Mouse (Mus musculus) retina, postnatal 1 day (tissue): ENCODE measurements at regions not wholly inside any gene's neighbourhood (a gene's known extent, or its start where the extent isn't known, plus 50 kb on each side); places are given as distances from the start of the nearest gene placed in this dataset.

ENCODE experiments used
- DNase-seq: peaks from one replicate; pipeline ENCODE4 v3.0.0-alpha.2; 2012

GRCm38 (mm10) chr3:130977921-130978700 lies 132.2 kb upstream of the Lef1 start:
- no peak for DNase-seq

GRCm38 (mm10) chr3:130976206-130976605 lies 134.1 kb upstream of the Lef1 start:
- DNase-seq: no peak

- peak; percentile 83 for DNase-seq
These were observed 135.0 kb upstream of the Lef1 start for GRCm38 (mm10) chr3:130975291-130975690.

GRCm38 (mm10) chr3:130972126-130972525 lies 138.1 kb upstream of the Lef1 start:
- peak; percentile 90 for DNase-seq

GRCm38 (mm10) chr3:130965275-130965674 lies 145.0 kb upstream of the Lef1 start:
- no peak for DNase-seq

- DNase-seq: no peak
These were observed 146.2 kb upstream of the Lef1 start for GRCm38 (mm10) chr3:130964088-130964487.

- DNase-seq: peak; percentile 80
These were observed 146.6 kb upstream of the Lef1 start for GRCm38 (mm10) chr3:130963625-130964024.

- DNase-seq: peak; percentile 91
These were observed 147.4 kb upstream of the Lef1 start for GRCm38 (mm10) chr3:130962701-130963472.

GRCm38 (mm10) chr3:130962151-130962633 lies 148.1 kb upstream of the Lef1 start:
- DNase-seq: peak; percentile 78

- no peak for DNase-seq
These were observed 148.6 kb upstream of the Lef1 start for GRCm38 (mm10) chr3:130961704-130962103.

GRCm38 (mm10) chr3:130955958-130956357 lies 154.3 kb upstream of the Lef1 start:
- no peak for DNase-seq

GRCm38 (mm10) chr3:130951381-130951780 lies 158.9 kb upstream of the Lef1 start:
- no peak for DNase-seq

- no peak for DNase-seq
These were observed 159.4 kb upstream of the Lef1 start for GRCm38 (mm10) chr3:130950872-130951271.

GRCm38 (mm10) chr3:130947880-130948279 lies 162.4 kb upstream of the Lef1 start:
- DNase-seq: no peak

GRCm38 (mm10) chr3:130947277-130947606 lies 163.0 kb upstream of the Lef1 start:
- no peak for DNase-seq

GRCm38 (mm10) chr3:130946576-130947276 lies 163.5 kb upstream of the Lef1 start:
- peak; percentile 42 for DNase-seq

- DNase-seq: peak; percentile 86
These were observed 164.3 kb upstream of the Lef1 start for GRCm38 (mm10) chr3:130945861-130946449.

- DNase-seq: peak; percentile 60
These were observed 164.9 kb upstream of the Lef1 start for GRCm38 (mm10) chr3:130945396-130945795.

- DNase-seq: no peak
These were observed 166.0 kb upstream of the Lef1 start for GRCm38 (mm10) chr3:130944241-130944640.

- no peak for DNase-seq
These were observed 167.2 kb upstream of the Lef1 start for GRCm38 (mm10) chr3:130942947-130943630.

- no peak for DNase-seq
These were observed 169.9 kb upstream of the Lef1 start for GRCm38 (mm10) chr3:130940302-130940867.

GRCm38 (mm10) chr3:130936980-130937379 lies 173.3 kb upstream of the Lef1 start:
- DNase-seq: no peak
